Mouse (Mus musculus): ENCODE results near the gene Vmn1r7.
"Not testable (repeated sequence)": the region's sequence is repeated elsewhere in the genome, so short reads cannot be mapped to it uniquely, and the experiment has no call there.

The Vmn1r7 gene

DNA sequence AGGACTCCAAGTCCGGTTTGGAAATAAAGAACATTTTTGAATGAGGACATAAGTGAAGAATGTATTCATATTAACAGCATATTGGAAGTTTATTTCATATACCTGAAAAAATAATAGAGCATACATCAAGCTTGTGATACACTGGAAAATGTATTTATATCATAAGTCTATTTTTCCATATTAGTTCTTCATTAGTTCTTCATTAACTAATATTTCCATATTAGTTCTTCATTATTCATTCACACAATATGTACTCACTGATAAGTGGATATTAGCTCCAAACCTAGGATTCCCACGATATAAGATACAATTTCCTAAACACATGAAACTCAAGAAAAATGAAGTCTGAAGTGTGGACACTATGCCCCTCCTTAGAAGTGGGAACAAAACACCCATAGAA, at the start of gene Vmn1r7:
Gene Vmn1r7 (minus strand): TSS at position 101 of the 400 bp plus-strand sequence.
- DNase-seq (ENCODE audit: extremely low spot score, low read depth, low spot score) = not testable (repeated sequence)

DNA sequence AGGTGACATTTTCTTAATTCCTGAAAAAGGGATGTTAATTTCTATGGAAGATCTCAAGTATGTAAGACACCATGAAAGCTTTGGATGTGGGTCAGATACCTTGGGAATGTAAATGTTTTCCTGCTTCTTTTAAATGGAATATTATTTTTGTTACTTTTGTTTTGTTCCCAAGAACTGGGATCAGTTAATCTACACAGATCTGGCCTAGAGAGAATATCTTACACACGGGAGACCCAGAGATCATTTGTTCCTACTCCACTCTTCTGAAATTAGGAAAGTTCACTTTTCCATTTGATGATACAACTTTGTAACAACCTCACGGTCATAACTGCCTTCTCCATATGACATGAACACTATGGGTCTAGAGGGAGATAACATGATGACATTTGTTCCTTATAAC, 41.4 kb upstream of the Vmn1r7 start, which contains the start of gene Vmn1r9:
Gene Vmn1r9 (plus strand): TSS at position 301 of the 400 bp plus-strand sequence.
- no peak for DNase-seq (ENCODE audit: extremely low spot score, low read depth, low spot score)

DNA sequence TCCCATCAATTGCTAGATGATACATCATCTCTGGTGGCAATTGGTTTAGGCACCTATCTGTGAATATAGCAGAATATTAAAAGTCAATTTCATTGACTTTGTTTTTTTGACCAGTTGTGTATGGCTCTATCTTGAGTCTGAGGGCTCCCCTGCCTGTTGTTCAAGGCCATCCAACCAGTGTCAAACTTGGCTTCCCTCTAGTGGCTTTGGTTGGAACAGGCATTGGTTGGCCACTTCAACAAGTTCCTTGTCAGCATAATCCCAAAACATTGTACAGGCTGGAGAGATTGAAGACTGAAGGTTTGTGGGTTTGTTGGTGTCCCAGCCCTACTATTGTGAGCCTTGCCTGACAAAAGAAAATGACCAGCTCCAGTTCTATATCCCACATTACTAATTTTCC, 38.6 kb upstream of the Vmn1r7 start:
- DNase-seq (ENCODE audit: extremely low spot score, low read depth, low spot score) = no peak

DNA sequence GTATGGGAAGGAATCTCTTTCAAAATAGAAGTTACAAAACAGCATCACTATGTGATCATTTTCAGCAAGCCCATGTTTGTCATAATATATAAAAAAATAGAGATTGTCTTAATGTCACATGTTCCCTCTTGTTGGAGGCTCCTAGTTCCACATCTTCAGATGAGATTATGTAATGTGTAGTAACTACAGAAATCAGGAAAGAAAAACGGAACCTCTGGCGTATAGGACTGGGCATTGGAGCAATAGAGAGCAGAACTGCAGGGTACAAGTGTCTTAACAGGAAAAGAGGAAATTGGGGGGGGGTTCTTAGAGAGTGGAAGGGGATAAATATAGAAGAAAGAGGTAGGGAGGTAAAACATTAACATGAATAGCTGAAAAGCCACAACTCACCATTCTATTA, 9.6 kb upstream of the Vmn1r7 start:
- no peak for DNase-seq (ENCODE audit: extremely low spot score, low read depth, low spot score)

DNA sequence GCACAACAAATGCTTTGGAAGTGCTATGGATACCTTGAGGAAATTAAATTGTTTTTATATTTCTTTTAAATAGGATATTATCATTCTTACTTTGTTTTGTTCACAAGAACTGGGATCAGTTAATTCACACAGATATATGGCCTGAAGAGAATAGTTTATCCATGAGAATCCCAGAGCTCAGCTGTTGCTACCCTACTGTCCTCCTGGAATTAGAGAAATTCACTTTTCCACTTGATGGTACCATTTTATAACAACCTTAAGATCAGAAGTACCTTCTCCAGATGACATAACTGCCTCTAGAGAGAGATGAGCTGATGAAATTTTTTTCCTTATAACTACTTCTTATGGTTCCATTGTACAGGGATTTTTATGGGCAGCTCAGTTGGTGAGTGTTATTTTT, 6.9 kb upstream of the Vmn1r7 start, which contains the start of gene Vmn1r8:
Gene Vmn1r8 (plus strand): TSS at position 301 of the 400 bp plus-strand sequence.
- no peak for DNase-seq (ENCODE audit: extremely low spot score, low read depth, low spot score)

DNA sequence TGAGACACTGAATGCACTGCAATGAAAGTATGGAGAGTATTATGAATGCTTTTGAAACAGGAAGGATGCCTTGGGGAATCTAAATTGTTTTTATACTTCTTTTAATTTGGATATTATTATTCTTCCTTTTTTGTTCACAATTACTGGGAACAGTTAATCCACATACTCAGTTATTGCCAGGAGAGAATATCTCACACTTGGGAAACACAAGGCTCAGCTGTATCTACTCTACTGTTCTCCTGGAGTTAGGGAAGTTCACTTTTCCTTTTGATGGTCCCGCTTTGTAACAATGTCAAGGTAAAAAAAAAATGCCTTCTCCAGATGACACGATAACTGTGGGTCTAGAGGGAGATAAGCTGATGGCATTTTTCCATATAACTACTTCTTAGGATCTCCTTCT, 28.2 kb downstream of the Vmn1r7 start, which contains the start of gene Vmn1r6:
Gene Vmn1r6 (plus strand): TSS at position 301 of the 400 bp plus-strand sequence.
- no peak for DNase-seq (ENCODE audit: extremely low spot score, low read depth, low spot score)
